Comparison of ENCODE assay signal across 7 mouse cellular contexts in the genomic region with DNA sequence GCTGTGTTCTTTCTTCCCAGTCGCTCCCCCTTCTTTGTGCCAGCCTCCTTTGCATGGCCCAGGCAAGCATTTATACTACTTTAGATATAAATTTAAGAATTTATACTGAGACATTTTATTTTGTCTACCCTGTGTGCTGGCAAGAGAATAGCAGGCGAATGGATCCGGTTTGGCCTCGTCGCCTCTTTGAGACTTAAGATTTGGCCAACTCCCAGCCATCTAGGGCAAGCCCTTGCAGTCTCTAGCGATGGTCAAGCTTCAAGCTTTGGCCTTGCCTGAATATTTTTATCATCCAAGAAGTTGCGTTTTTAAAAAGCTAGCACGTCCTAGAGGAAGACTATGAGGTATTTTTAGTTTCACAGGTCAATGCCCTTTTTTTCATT. TPM values are rescaled to one million over a fixed set of nuclear protein-coding genes. Genes with fewer than 3 reads are reported as not detected.
DNase-seq lines count a peak whose midpoint lies in the region; ATAC-seq and TF ChIP-seq lines count a peak whose summit lies in the region.

No protein-coding gene starts in this region.

- H3ac ChIP-seq in C2C12 (ENCODE audit: control insufficient read depth, insufficient read length, low read depth): peak overlapping the region; percentile 62

- no peak for TF ChIP-seq EP300 in ES-Bruce4 (IDR thresholded peaks at IDR 0.05; ENCODE audit: insufficient read depth, low read depth, low read length)
- no peak for TF ChIP-seq EP300 in liver, embryonic 14.5 days (IDR thresholded peaks at IDR 0.05; ENCODE audit: low read depth)
- TF ChIP-seq EP300 in stomach, postnatal 0 days (optimal IDR thresholded peaks at IDR 0.05): no peak

- 4% methylated on average over 8 of the region's 8 CpGs for WGBS in heart, embryonic 13.5 days
- WGBS in liver, embryonic 14.5 days (ENCODE audit: insufficient replicate concordance): 10% methylated on average over 8 of the region's 8 CpGs
- WGBS in stomach, postnatal 0 days: 5% methylated on average over 8 of the region's 8 CpGs

- no peak for TF ChIP-seq POLR2A in ES-Bruce4 (IDR thresholded peaks at IDR 0.05; ENCODE audit: insufficient read depth, low read length)

- no peak overlapping the region for H3K27ac ChIP-seq in ES-Bruce4 (ENCODE audit: insufficient read depth, low read length)
- H3K27ac ChIP-seq in heart, embryonic 13.5 days (replicated peaks): peak overlapping the region; percentile 82
- peak overlapping the region; percentile 65 for H3K27ac ChIP-seq in liver, embryonic 14.5 days
- H3K27ac ChIP-seq in stomach, postnatal 0 days (replicated peaks): peak overlapping the region; percentile 93

- no peak for ATAC-seq in heart, embryonic 13.5 days (ENCODE audit: extremely low read depth, insufficient number of reproducible peaks, low FRiP score, low TSS enrichment)
- ATAC-seq in liver, embryonic 14.5 days (ENCODE audit: insufficient read depth): peak; percentile 9; the same call in 1 of the 2 replicates
- ATAC-seq in stomach, postnatal 0 days (ENCODE audit: low FRiP score, low TSS enrichment): no peak

- H3K36me3 ChIP-seq in C2C12 (ENCODE audit: control insufficient read depth, insufficient read depth) (no peaks in the 10 kb centered on the region), ES-Bruce4 (ENCODE audit: control insufficient read depth, insufficient read depth, low read length, poor library complexity, severe bottlenecking) (no peaks in the 10 kb centered on the region)
- H3K36me3 ChIP-seq in heart, embryonic 13.5 days: peaks cover 18% of the 10 kb centered on the region
- H3K36me3 ChIP-seq in liver, embryonic 14.5 days (replicated peaks; ENCODE audit: control insufficient read depth, insufficient read depth, low read depth): peaks cover 2% of the 10 kb centered on the region
- H3K36me3 ChIP-seq in stomach, postnatal 0 days (ENCODE audit: control insufficient read depth, insufficient read depth, low read length): no peaks in the 10 kb centered on the region

- no peaks in the 10 kb centered on the region for H3K4me1 ChIP-seq in ES-Bruce4 (ENCODE audit: control insufficient read depth, insufficient read depth, low read length)
- peaks cover 14% of the 10 kb centered on the region; the same call in 1 of the 2 replicates for H3K4me1 ChIP-seq in heart, embryonic 13.5 days
- peaks cover 0 to 11% of the 10 kb centered on the region in 2 experiments; a peak in 3 of 4 replicates for H3K4me1 ChIP-seq in liver, embryonic 14.5 days (replicated peaks; ENCODE audit: control insufficient read depth in 2 of 2, insufficient read depth in 2 of 2, low read length in 1 of 2)
- H3K4me1 ChIP-seq in stomach, postnatal 0 days (replicated peaks; ENCODE audit: control insufficient read depth, insufficient read depth): no peaks in the 10 kb centered on the region

- H3K4me3 ChIP-seq in C2C12 (ENCODE audit: insufficient read depth, poor library complexity, severe bottlenecking) (peak overlapping the region; percentile 56), ES-Bruce4 (ENCODE audit: low read depth, low read length) (peak overlapping the region; percentile 80)
- H3K4me3 ChIP-seq in heart, embryonic 13.5 days: peak overlapping the region; percentile 86
- H3K4me3 ChIP-seq in liver, embryonic 14.5 days (ENCODE audit: insufficient read depth in 1 of 2, low read depth in 2 of 2, low read length in 2 of 2): peak overlapping the region; percentile 77 to 92
- peak overlapping the region; percentile 73 for H3K4me3 ChIP-seq in stomach, postnatal 0 days (ENCODE audit: low read depth, low read length)

- no peaks in the 10 kb centered on the region for H3K79me2 ChIP-seq in C2C12 (ENCODE audit: control insufficient read depth, insufficient read depth)

- no peaks in the 10 kb centered on the region for H3K9me3 ChIP-seq in ES-Bruce4 (replicated peaks; ENCODE audit: control insufficient read depth, insufficient read depth, low read length, poor library complexity, severe bottlenecking)
- no peaks in the 10 kb centered on the region for H3K9me3 ChIP-seq in heart, embryonic 13.5 days
- no peaks in the 10 kb centered on the region for H3K9me3 ChIP-seq in liver, embryonic 14.5 days (ENCODE audit: control insufficient read depth, low read length)
- H3K9me3 ChIP-seq in stomach, postnatal 0 days (ENCODE audit: control insufficient read depth, low read length): no peaks in the 10 kb centered on the region

- H3K9ac ChIP-seq in ES-Bruce4 (ENCODE audit: low read depth, poor library complexity, severe bottlenecking): peak overlapping the region; percentile 66
- H3K9ac ChIP-seq in heart, embryonic 13.5 days: peak overlapping the region; percentile 91
- peak overlapping the region; percentile 65 for H3K9ac ChIP-seq in liver, embryonic 14.5 days (replicated peaks)
- peak overlapping the region; percentile 87 for H3K9ac ChIP-seq in stomach, postnatal 0 days (ENCODE audit: low read length)

- DNase-seq in liver, embryonic 14.5 days (ENCODE audit: low read depth in 3 of 3, low spot score in 3 of 3): no peak
- no peak for DNase-seq in stomach, postnatal 0 days (ENCODE audit: low spot score)
- DNase-seq in thymus, postnatal 0 days (ENCODE audit: low spot score): no peak
- DNase-seq in right cerebral cortex, postnatal 4 days: no peak

- H3K27me3 ChIP-seq in C2C12 (ENCODE audit: control insufficient read depth, insufficient read depth, insufficient read length) (no peaks in the 10 kb centered on the region), ES-Bruce4 (ENCODE audit: control insufficient read depth, insufficient read depth, low read length, poor library complexity, severe bottlenecking) (no peaks in the 10 kb centered on the region)
- no peaks in the 10 kb centered on the region for H3K27me3 ChIP-seq in heart, embryonic 13.5 days (replicated peaks)
- no peaks in the 10 kb centered on the region for H3K27me3 ChIP-seq in liver, embryonic 14.5 days (ENCODE audit: control insufficient read depth, insufficient read depth, low read length)
- no peaks in the 10 kb centered on the region for H3K27me3 ChIP-seq in stomach, postnatal 0 days (ENCODE audit: control insufficient read depth, insufficient read depth, low read length)

- H3K79me3 ChIP-seq in C2C12 (ENCODE audit: low read depth): no peaks in the 10 kb centered on the region

- TF ChIP-seq CTCF in C2C12 (IDR thresholded peaks at IDR 0.05; ENCODE audit: control insufficient read depth, insufficient read depth, insufficient read length) (no peak), ES-Bruce4 (IDR thresholded peaks at IDR 0.05; ENCODE audit: low read depth, low read length) (no peak)
- no peak for TF ChIP-seq CTCF in liver, embryonic 14.5 days (IDR thresholded peaks at IDR 0.05; ENCODE audit: low read depth)
- no peak for TF ChIP-seq CTCF in stomach, postnatal 0 days (IDR thresholded peaks at IDR 0.05; ENCODE audit: low read depth)

- H3K4me2 ChIP-seq in heart, embryonic 13.5 days: peak overlapping the region; percentile 75
- H3K4me2 ChIP-seq in liver, embryonic 14.5 days (ENCODE audit: low read depth): peak overlapping the region; percentile 85
- peak overlapping the region; percentile 65 for H3K4me2 ChIP-seq in stomach, postnatal 0 days (replicated peaks; ENCODE audit: low read depth)

TF ChIP-seq in C2C12, 6 proteins besides CTCF, POLR2A, EP300 and RAD21:
- TF ChIP-seq FOSL1 (IDR thresholded peaks at IDR 0.05; ENCODE audit: insufficient read depth, low read length, poor library complexity, severe bottlenecking): no peak

RNA-seq across cellular contexts. Expression of a gene that starts 0.4 kb away (rescaled TPM):
- polyA plus RNA-seq in C2C12 (2012; fragmentation: generic; extraction: Trizol) (6.6 TPM), ES-Bruce4 (2011; ENCODE audit: insufficient read depth, insufficient read length, low read depth, missing spikeins) (32.0 and 34.8 TPM in 2 replicates)
- polyA plus RNA-seq in heart, embryonic 13.5 days (2015; fragmentation: Nextera tagmentation; extraction: Ambion mirVana): 27.3 and 30.2 TPM in 2 replicates
- 11.1 and 19.7 TPM in 2 replicates for polyA plus RNA-seq in liver, embryonic 14.5 days (2012; rRNA removed)
- 49.9 and 51.6 TPM in 2 replicates for polyA plus RNA-seq in liver, embryonic 14.5 days (2014; fragmentation: Nextera tagmentation; extraction: Ambion mirVana)
- 95.4 and 99.6 TPM in 2 replicates for polyA plus RNA-seq in stomach, postnatal 0 days (2015; fragmentation: Nextera tagmentation; extraction: Ambion mirVana)
- polyA plus RNA-seq in thymus, postnatal 0 days (2015; fragmentation: Nextera tagmentation; extraction: Ambion mirVana): 41.6 and 43.4 TPM in 2 replicates
